Mouse (Mus musculus) natural killer cell, adult 2 months (primary cell): ENCODE results near the gene Stap2.

Source experiments
- DNase-seq, 2 experiments: peaks; one replicate each; pipeline ENCODE4 v3.0.0; 2022; ENCODE audit warnings: low spot score in 2 of 2

Gene Stap2

GRCm38 (mm10) chr17:56007444-56008355 lies 2.3 kb upstream of the Stap2 start:
- DNase-seq, result no peak

- no peak for DNase-seq
Observed at GRCm38 (mm10) chr17:56006956-56007355, 1.6 kb upstream of the Stap2 start.

- DNase-seq, result no peak
Observed at GRCm38 (mm10) chr17:56003000-56003399, 2.4 kb downstream of the Stap2 start.

GRCm38 (mm10) chr17:55999794-56000499 lies 5.4 kb downstream of the Stap2 start:
- DNase-seq, result no peak

- DNase-seq, result no peak
Observed at GRCm38 (mm10) chr17:55996007-55996406, 9.4 kb downstream of the Stap2 start.

- no peak for DNase-seq
Observed at GRCm38 (mm10) chr17:55990278-55990898, 15.0 kb downstream of the Stap2 start.

- no peak for DNase-seq
Observed at GRCm38 (mm10) chr17:55986030-55986961, 19.1 kb downstream of the Stap2 start, which contains the start of gene Fsd1. Gene Fsd1 (plus strand): TSS chr17:55986509.

- no peak for DNase-seq
Observed at GRCm38 (mm10) chr17:55977301-55977700, 28.1 kb downstream of the Stap2 start.

GRCm38 (mm10) chr17:55976255-55976862 lies 29.0 kb downstream of the Stap2 start:
- DNase-seq, result peak; percentile 49 to 71

- no peak for DNase-seq
Observed at GRCm38 (mm10) chr17:55971453-55971852, 33.9 kb downstream of the Stap2 start.

- DNase-seq, result no peak
Observed at GRCm38 (mm10) chr17:55969966-55970891, 35.2 kb downstream of the Stap2 start, which contains the start of gene Shd. Gene Shd (plus strand): TSS chr17:55970467.

- DNase-seq, result no peak
Observed at GRCm38 (mm10) chr17:55969560-55969959, 35.8 kb downstream of the Stap2 start.

- no peak for DNase-seq
Observed at GRCm38 (mm10) chr17:55968210-55968609, 37.2 kb downstream of the Stap2 start.

GRCm38 (mm10) chr17:55967186-55967585 lies 38.2 kb downstream of the Stap2 start:
- no peak for DNase-seq

GRCm38 (mm10) chr17:55964996-55965395 lies 40.4 kb downstream of the Stap2 start:
- no peak for DNase-seq

GRCm38 (mm10) chr17:55964496-55964895 lies 40.9 kb downstream of the Stap2 start:
- DNase-seq, result no peak

GRCm38 (mm10) chr17:55963171-55963570 lies 42.2 kb downstream of the Stap2 start:
- no peak for DNase-seq

GRCm38 (mm10) chr17:55961631-55962030 lies 43.8 kb downstream of the Stap2 start:
- DNase-seq, result no peak

- DNase-seq, result no peak
Observed at GRCm38 (mm10) chr17:55960791-55961190, 44.6 kb downstream of the Stap2 start.
